Mouse (Mus musculus): ENCODE data around the gene Nhs.

DNA sequence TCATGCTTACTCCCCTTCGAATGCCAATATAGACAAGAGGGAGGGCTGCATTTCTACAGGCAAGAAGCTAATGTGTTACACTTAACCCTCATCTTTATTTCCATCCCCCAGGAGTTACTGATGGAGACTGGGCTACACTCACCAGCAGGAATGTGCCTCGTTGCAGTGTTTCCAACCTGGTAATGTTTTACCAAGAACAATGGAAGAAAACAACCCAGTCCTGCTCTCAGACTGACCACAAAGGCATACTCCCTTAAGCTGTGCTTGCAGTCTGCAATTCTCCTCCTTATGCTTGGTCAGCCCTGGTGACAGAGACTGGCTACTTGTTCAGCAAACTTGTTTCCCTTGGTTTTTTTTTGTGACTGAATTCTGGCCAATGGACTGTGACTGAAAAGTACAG lies 21.7 kb downstream of the Nhs start:
- TF ChIP-seq CTCF (IDR thresholded peaks at IDR 0.05; ENCODE audit: low read depth, low read length) (no peak), GATA2 (IDR thresholded peaks at IDR 0.05; ENCODE audit: borderline replicate concordance, low read depth, low read length) (no peak), GATA1 (IDR thresholded peaks at IDR 0.05; ENCODE audit: borderline replicate concordance, low read length) (no peak)

Data from G1E (cell line).